Mouse (Mus musculus): ENCODE measurements around the gene Dip2b. TPM values are rescaled to one million over a fixed set of nuclear protein-coding genes. Genes with fewer than 3 reads are reported as not detected.
"Not testable (repeated sequence)": the region's sequence is repeated elsewhere in the genome, so short reads cannot be mapped to it uniquely, and the experiment has no call there.

The Dip2b gene
- polyA plus RNA-seq, 1 experiment, result 18.1 TPM

DNA sequence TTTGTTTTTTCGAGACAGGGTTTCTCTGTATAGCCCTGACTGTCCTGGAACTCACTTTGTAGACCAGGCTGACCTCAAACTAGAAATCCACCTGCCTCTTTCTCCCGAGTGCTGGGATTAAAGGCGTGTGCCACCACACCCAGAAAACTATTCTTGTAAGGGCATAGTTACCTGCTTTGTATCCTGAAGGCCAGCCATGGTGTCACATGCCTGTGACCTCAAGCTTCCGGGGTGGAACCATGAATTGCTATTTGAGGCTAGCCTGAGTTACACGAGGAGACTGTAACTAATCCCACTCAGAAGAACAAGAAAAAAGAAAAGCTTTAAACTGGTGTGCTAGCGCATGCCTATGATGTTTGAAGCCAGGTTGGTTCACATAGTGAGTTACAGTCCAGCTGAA is 217.9 kb downstream of the Dip2b start:
- H3K36me3 ChIP-seq (ENCODE audit: control insufficient read depth, insufficient read depth, low read length), result peaks cover 82% of the 10 kb centered on the region

DNA sequence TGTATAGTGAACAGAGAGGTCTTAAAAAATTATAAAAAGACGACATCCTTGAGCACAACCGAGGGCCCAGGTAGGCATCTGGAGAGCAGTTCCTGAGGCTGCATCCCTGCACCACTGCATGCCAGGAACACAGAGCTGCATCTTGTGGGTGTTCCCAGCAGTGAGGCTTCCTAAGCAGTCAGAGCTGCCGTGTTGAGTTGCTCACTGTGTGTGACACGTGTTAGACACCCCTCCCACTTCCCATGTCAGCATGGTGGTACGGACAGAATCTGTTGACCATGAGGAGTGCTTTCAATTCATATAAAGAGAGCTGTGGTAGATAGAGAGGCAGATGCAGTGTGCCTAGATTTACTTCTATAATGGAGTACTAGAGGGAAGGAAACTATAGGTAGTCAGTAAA is 218.8 kb downstream of the Dip2b start:
- Histone ChIP-seq H3K27me3 (ENCODE audit: control insufficient read depth, insufficient read depth, low read length) (no peaks in the 10 kb centered on the region), H3K4me1 (replicated peaks; ENCODE audit: control insufficient read depth, insufficient read depth, low read length) (no peaks in the 10 kb centered on the region), H3K36me3 (ENCODE audit: control insufficient read depth, insufficient read depth, low read length) (peaks cover 78% of the 10 kb centered on the region), H3K27ac (ENCODE audit: control insufficient read depth, insufficient read depth, low read length) (no peak overlapping the region), H3K4me3 (ENCODE audit: control insufficient read depth, insufficient read depth, low read length) (no peak overlapping the region)
- no peak for DNase-seq
- TF ChIP-seq POLR2A (IDR thresholded peaks at IDR 0.05; ENCODE audit: control insufficient read depth, extremely low read depth, insufficient read depth, low read length, poor library complexity) (no peak), CTCF (IDR thresholded peaks at IDR 0.05; ENCODE audit: borderline replicate concordance, control insufficient read depth, extremely low read depth, insufficient read depth, low read length, poor library complexity) (no peak)
- 94% methylated on average over 5 of the region's 5 CpGs for WGBS

More for the DNA sequence above, 217.9 kb downstream of the Dip2b start:
- TF ChIP-seq CTCF (IDR thresholded peaks at IDR 0.05; ENCODE audit: borderline replicate concordance, control insufficient read depth, extremely low read depth, insufficient read depth, low read length, poor library complexity) (no peak), POLR2A (IDR thresholded peaks at IDR 0.05; ENCODE audit: control insufficient read depth, extremely low read depth, insufficient read depth, low read length, poor library complexity) (no peak)
- Histone ChIP-seq H3K4me3 (ENCODE audit: control insufficient read depth, insufficient read depth, low read length) (no peak overlapping the region), H3K4me1 (replicated peaks; ENCODE audit: control insufficient read depth, insufficient read depth, low read length) (no peaks in the 10 kb centered on the region), H3K27ac (ENCODE audit: control insufficient read depth, insufficient read depth, low read length) (no peak overlapping the region), H3K27me3 (ENCODE audit: control insufficient read depth, insufficient read depth, low read length) (no peaks in the 10 kb centered on the region)
- 91% methylated on average over 6 of the region's 6 CpGs for WGBS
- no peak for DNase-seq

- H3K4me1 ChIP-seq (replicated peaks; ENCODE audit: control insufficient read depth, insufficient read depth, low read length), result no peaks in the 10 kb centered on the region
- DNase-seq, result no peak
- H3K27me3 ChIP-seq (ENCODE audit: control insufficient read depth, insufficient read depth, low read length), result no peaks in the 10 kb centered on the region
- H3K27ac ChIP-seq (ENCODE audit: control insufficient read depth, insufficient read depth, low read length), result no peak overlapping the region
- TF ChIP-seq POLR2A (IDR thresholded peaks at IDR 0.05; ENCODE audit: control insufficient read depth, extremely low read depth, insufficient read depth, low read length, poor library complexity) (no peak), CTCF (IDR thresholded peaks at IDR 0.05; ENCODE audit: borderline replicate concordance, control insufficient read depth, extremely low read depth, insufficient read depth, low read length, poor library complexity) (no peak)
- no peak overlapping the region for H3K4me3 ChIP-seq (ENCODE audit: control insufficient read depth, insufficient read depth, low read length)
- 98% methylated on average over 7 of the region's 7 CpGs for WGBS
- H3K36me3 ChIP-seq (ENCODE audit: control insufficient read depth, insufficient read depth, low read length), result peaks cover 62% of the 10 kb centered on the region
These were observed 220.4 kb downstream of the Dip2b start for GRCm38 (mm10) chr15:100258646-100259425.

- WGBS, result 87% methylated on average over 7 of the region's 7 CpGs
- H3K4me1 ChIP-seq (replicated peaks; ENCODE audit: control insufficient read depth, insufficient read depth, low read length); H3K27me3 ChIP-seq (ENCODE audit: control insufficient read depth, insufficient read depth, low read length); H3K27ac ChIP-seq (ENCODE audit: control insufficient read depth, insufficient read depth, low read length); DNase-seq; H3K4me3 ChIP-seq (ENCODE audit: control insufficient read depth, insufficient read depth, low read length): not testable (repeated sequence)
- peaks cover 47% of the 10 kb centered on the region for H3K36me3 ChIP-seq (ENCODE audit: control insufficient read depth, insufficient read depth, low read length)
These were observed 221.9 kb downstream of the Dip2b start for GRCm38 (mm10) chr15:100260351-100260750.

DNA sequence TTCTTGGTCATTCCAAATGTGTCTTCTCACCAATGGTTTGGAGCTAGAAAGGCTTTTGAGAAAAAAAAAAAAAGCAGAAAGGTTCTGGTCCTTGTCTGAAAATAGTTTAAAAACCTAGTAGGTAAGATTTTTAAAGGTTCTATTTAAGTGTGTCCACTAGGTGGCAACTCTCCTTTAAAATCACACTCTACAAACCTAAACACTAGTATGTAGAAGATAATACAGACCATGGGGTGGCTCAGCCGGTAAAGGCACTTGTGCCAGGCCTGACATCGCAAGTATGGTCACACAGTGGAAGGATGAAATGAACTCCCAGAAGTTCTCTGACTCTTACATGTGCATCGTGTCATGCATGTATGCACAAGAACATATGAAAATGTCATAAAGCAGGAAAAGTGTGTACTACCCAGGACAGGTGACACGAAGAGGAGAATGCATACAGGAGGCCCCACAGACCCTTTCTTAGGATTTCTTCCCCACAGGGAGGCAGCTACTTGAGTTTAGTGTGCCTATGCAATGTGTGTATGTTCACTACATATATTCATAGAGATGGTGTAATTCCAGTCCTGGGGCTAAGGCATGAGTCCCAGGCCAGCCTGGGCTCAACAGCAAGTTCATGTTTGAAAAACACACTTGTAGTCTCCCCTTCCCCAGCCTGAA is 224.9 kb downstream of the Dip2b start:
- 44% methylated on average over 4 of the region's 4 CpGs for WGBS
- DNase-seq, result no peak

DNA sequence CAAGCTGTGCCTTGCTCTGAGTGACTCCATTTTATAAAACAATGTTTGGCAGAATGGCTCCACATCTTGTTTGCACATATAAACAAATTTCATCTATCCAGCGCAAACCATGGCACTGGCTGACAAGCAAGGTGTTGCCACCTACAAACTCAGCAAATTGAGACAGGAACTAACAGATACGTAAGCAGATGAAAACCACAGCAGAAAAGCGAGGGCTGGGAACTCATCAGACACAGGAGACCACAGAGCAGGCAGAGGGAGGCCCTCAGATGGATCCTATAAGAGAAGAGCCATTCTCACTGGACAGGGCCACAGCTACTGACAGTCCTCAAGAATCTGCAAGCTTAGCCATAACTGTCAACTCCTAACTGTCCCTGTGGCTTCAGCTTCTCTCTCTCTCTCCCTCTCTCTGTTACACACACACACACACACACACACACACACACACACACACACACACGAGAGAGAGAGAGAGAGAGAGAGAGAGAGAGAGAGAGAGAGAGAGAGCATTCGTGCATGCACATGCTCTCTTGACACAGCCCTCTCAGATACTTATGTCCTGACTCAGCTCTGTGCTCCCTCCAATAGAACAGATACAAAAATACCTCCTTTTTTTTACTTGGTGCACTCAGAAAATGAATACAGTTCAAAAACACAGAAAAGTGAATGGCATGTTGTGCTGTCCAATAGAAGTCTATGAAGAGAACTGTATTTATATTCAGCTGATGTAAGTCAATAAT is 227.3 kb downstream of the Dip2b start:
- 43% methylated on average over 5 of the region's 5 CpGs for WGBS
- no peak overlapping the region for H3K27ac ChIP-seq (ENCODE audit: control insufficient read depth, insufficient read depth, low read length)
- H3K27me3 ChIP-seq (ENCODE audit: control insufficient read depth, insufficient read depth, low read length), result no peaks in the 10 kb centered on the region
- H3K4me3 ChIP-seq (ENCODE audit: control insufficient read depth, insufficient read depth, low read length), result no peak overlapping the region
- no peak for DNase-seq
- TF ChIP-seq CTCF (IDR thresholded peaks at IDR 0.05; ENCODE audit: borderline replicate concordance, control insufficient read depth, extremely low read depth, insufficient read depth, low read length, poor library complexity), result no peak
- TF ChIP-seq POLR2A (IDR thresholded peaks at IDR 0.05; ENCODE audit: control insufficient read depth, extremely low read depth, insufficient read depth, low read length, poor library complexity), result no peak
- H3K36me3 ChIP-seq (ENCODE audit: control insufficient read depth, insufficient read depth, low read length), result peaks cover 7% of the 10 kb centered on the region
- H3K4me1 ChIP-seq (replicated peaks; ENCODE audit: control insufficient read depth, insufficient read depth, low read length), result no peaks in the 10 kb centered on the region

More for the DNA sequence above, 224.9 kb downstream of the Dip2b start:
- Histone ChIP-seq H3K27ac (ENCODE audit: control insufficient read depth, insufficient read depth, low read length) (no peak overlapping the region), H3K4me3 (ENCODE audit: control insufficient read depth, insufficient read depth, low read length) (no peak overlapping the region), H3K36me3 (ENCODE audit: control insufficient read depth, insufficient read depth, low read length) (peaks cover 20% of the 10 kb centered on the region), H3K4me1 (replicated peaks; ENCODE audit: control insufficient read depth, insufficient read depth, low read length) (no peaks in the 10 kb centered on the region), H3K27me3 (ENCODE audit: control insufficient read depth, insufficient read depth, low read length) (no peaks in the 10 kb centered on the region)
- TF ChIP-seq POLR2A (IDR thresholded peaks at IDR 0.05; ENCODE audit: control insufficient read depth, extremely low read depth, insufficient read depth, low read length, poor library complexity) (no peak), CTCF (IDR thresholded peaks at IDR 0.05; ENCODE audit: borderline replicate concordance, control insufficient read depth, extremely low read depth, insufficient read depth, low read length, poor library complexity) (no peak)
